Mouse (Mus musculus) spleen, adult 2 months (tissue): ENCODE results near the gene Asap3. TPM values are rescaled to one million over a fixed set of nuclear protein-coding genes. Genes with fewer than 3 reads are reported as not detected.

Experiments
- DNase-seq, 2 experiments: peaks; one replicate each; pipeline versions ENCODE4 v3.0.0 to v3.0.0-alpha.2; 2012 to 2021; ENCODE audit warnings: low spot score in 2 of 2, low read depth in 1 of 2
- H3K27ac ChIP-seq: fragments of 200-500 bp; 2 replicates; pipeline ENCODE4 v1.5.1; 2012; ENCODE audit warnings: low read length, inconsistent platforms; ENCODE audit not compliant: insufficient read depth
- H3K27me3 ChIP-seq: fragments of 200-500 bp; 2 replicates; pipeline ENCODE4 v1.6.1; 2012; ENCODE audit warnings: mild to moderate bottlenecking, moderate library complexity, low read length, inconsistent platforms; ENCODE audit not compliant: control insufficient read depth, insufficient read depth
- H3K36me3 ChIP-seq: fragments of 200-500 bp; 2 replicates; pipeline ENCODE4 v1.6.1; 2012; ENCODE audit warnings: mild to moderate bottlenecking, low read length, inconsistent platforms; ENCODE audit not compliant: control insufficient read depth, insufficient read depth
- H3K4me1 ChIP-seq: fragments of 200-500 bp; 2 replicates; pipeline ENCODE4 v1.6.1; 2011; ENCODE audit warnings: inconsistent platforms; ENCODE audit not compliant: control insufficient read depth, insufficient read depth, insufficient read length
- H3K4me3 ChIP-seq: fragments of 200-500 bp; 2 replicates; pipeline ENCODE4 v1.5.1; 2011; ENCODE audit warnings: mild to moderate bottlenecking, inconsistent platforms; ENCODE audit not compliant: insufficient read depth, insufficient read length; ENCODE audit errors: extremely low read depth
- CTCF ChIP-seq: fragments of 200-500 bp; IDR thresholded peaks from 2 replicates; pipeline ENCODE4 v1.5.1; 2011; ENCODE audit warnings: mild to moderate bottlenecking, inconsistent platforms; ENCODE audit not compliant: insufficient read depth, insufficient read length, insufficient replicate concordance; ENCODE audit errors: extremely low read depth
- POLR2A ChIP-seq: fragments of 200-500 bp; IDR thresholded peaks from 2 replicates; pipeline ENCODE4 v1.6.1; 2011; ENCODE audit warnings: low read depth, low read length, inconsistent platforms
- WGBS: fragments of 180-500 bp; shearing (Covaris S2); methylation state at CpG from one replicate; pipeline ENCODE4 v1.1.7; 2018; 5-methylcytosine and 5-hydroxymethylcytosine counted together
- polyA plus RNA-seq: library from polyadenylated mRNA; depleted of rRNA; stranded (reverse); fragments of >200 nt; gene quantifications from 2 replicates; pipeline ENCODE4 v1.2.3, GENCODE M21; 2012

The Asap3 gene
- polyA plus RNA-seq, 1 experiment, result 2.5 TPM

- WGBS, result 10% methylated on average over 9 of the region's 9 CpGs
- Histone ChIP-seq H3K27me3 (no peaks in the 10 kb centered on the region), H3K36me3 (no peaks in the 10 kb centered on the region), H3K27ac (no peak overlapping the region), H3K4me3 (no peak overlapping the region), H3K4me1 (peaks cover 7% of the 10 kb centered on the region; the same call in 1 of the 2 replicates)
- TF ChIP-seq CTCF (peak; percentile 71; the same call in 1 of the 2 replicates), POLR2A (no peak)
- DNase-seq, result peak in 1 of 2 experiments; percentile 53
Observed at GRCm38 (mm10) chr4:136202509-136202908, 3.7 kb upstream of the Asap3 start.

DNA sequence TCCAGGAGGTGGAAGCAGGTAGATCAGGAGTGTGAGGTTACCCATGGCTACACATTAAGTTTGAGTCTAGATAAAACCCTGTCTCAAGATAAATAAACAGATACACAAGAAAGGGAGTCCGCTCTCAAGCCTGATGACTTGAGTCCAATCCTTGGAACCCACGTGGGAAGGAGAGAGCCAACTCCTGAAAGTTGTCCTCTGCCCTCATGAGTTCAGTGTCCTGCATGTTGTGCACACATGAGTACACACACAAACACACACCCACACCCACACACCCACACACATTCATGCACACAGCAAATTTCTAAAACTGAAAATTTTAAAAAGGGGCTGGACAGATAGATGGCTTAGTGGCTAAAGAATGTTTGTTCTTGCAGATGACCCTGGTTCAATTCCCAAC is 1.4 kb upstream of the Asap3 start:
- WGBS, result 75% methylated on average over 2 of the region's 2 CpGs
- peaks cover 7% of the 10 kb centered on the region; the same call in 1 of the 2 replicates for H3K4me1 ChIP-seq
- TF ChIP-seq CTCF, result no peak
- no peaks in the 10 kb centered on the region for H3K27me3 ChIP-seq
- H3K36me3 ChIP-seq, result no peaks in the 10 kb centered on the region
- H3K4me3 ChIP-seq, result no peak overlapping the region
- DNase-seq, result no peak
- no peak overlapping the region for H3K27ac ChIP-seq

DNA sequence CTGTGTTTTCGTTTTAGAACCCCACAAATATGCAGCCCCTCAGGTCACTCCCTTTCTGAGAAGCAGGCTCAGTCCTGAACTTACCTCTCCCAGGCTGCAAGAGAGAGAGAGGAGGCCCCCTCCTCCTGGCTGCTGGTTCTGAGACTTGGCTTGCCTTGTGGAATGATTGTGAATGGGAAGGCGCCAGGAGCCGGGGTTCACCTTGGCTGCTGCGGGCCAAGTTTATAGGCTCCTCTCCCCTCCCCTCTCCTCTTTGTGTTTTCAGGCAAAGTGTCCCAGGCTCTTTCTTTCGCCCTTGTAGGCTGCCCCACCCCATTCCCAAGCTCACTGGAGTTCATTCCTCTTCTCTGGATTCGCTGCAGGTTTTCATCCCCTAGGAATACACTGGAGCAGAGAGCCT is 778 bp downstream of the Asap3 start:
- TF ChIP-seq POLR2A (no peak), CTCF (no peak)
- no peak for DNase-seq
- H3K36me3 ChIP-seq, result no peaks in the 10 kb centered on the region
- no peak overlapping the region for H3K27ac ChIP-seq
- peaks cover 7% of the 10 kb centered on the region; the same call in 1 of the 2 replicates for H3K4me1 ChIP-seq
- H3K4me3 ChIP-seq, result peak overlapping the region; percentile 19; the same call in 1 of the 2 replicates
- no peaks in the 10 kb centered on the region for H3K27me3 ChIP-seq
- 14% methylated on average over 6 of the region's 6 CpGs for WGBS

DNA sequence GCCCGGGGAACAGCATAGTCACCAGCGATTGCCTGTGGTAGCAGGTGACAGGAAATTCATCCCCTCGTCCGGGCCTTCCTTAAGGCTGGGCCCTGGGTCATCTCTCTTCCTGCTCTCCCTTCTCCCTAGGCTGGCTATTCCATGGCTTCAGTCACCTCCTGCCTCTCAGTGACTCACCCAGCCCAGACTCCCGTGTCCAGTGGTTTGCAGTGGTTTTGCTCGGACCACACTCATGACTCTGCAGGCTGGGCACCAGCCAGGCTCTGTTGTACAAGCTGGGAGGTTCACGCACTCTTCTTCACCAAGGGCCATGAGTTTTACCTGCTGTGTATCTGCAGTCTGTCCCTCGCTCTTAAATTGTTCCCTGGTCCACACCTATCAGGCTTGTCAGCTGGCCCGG is 4.8 kb downstream of the Asap3 start:
- Histone ChIP-seq H3K36me3 (no peaks in the 10 kb centered on the region), H3K27me3 (no peaks in the 10 kb centered on the region), H3K27ac (no peak overlapping the region), H3K4me1 (peaks cover 7% of the 10 kb centered on the region; the same call in 1 of the 2 replicates), H3K4me3 (no peak overlapping the region)
- TF ChIP-seq POLR2A (no peak), CTCF (no peak)
- DNase-seq, result no peak
- whole genome bisulfite sequencing, result 85% methylated on average over 9 of the region's 9 CpGs

- DNase-seq, result no peak
- no peak for TF ChIP-seq CTCF
- TF ChIP-seq POLR2A, result no peak
- Histone ChIP-seq H3K4me1 (no peaks in the 10 kb centered on the region), H3K27ac (no peak overlapping the region), H3K4me3 (no peak overlapping the region), H3K27me3 (0 out of 2 replicates have a peak, but pooled peaks cover 3% of the 10 kb centered on the region), H3K36me3 (no peaks in the 10 kb centered on the region)
- WGBS, result 78% methylated on average over 7 of the region's 7 CpGs
Observed at GRCm38 (mm10) chr4:136213629-136214028, 7.5 kb downstream of the Asap3 start.

DNA sequence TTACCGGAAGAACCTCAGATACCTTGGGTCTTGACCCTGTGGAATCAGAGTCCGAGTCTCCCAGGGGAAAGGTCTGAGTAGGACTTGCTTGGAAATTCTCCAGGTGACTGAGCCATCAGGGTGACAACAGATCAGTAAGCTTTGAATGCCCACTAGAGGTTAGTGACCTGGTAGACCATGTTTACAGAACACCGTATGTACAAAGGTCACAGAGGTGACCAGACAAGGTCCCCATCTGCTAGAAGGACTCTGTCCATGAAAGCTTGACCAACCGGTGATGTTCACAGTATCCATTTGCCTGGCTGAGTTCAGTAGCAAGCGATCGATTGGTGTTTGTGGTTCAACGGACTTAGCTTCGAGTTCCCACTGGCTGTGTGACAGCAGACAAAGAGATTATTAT is 8.7 kb downstream of the Asap3 start:
- Histone ChIP-seq H3K36me3 (no peaks in the 10 kb centered on the region), H3K27ac (no peak overlapping the region), H3K27me3 (0 out of 2 replicates have a peak, but pooled peaks cover 6% of the 10 kb centered on the region), H3K4me3 (no peak overlapping the region), H3K4me1 (no peaks in the 10 kb centered on the region)
- TF ChIP-seq POLR2A, result no peak
- TF ChIP-seq CTCF, result no peak
- 92% methylated on average over 8 of the region's 8 CpGs for WGBS
- no peak for DNase-seq

DNA sequence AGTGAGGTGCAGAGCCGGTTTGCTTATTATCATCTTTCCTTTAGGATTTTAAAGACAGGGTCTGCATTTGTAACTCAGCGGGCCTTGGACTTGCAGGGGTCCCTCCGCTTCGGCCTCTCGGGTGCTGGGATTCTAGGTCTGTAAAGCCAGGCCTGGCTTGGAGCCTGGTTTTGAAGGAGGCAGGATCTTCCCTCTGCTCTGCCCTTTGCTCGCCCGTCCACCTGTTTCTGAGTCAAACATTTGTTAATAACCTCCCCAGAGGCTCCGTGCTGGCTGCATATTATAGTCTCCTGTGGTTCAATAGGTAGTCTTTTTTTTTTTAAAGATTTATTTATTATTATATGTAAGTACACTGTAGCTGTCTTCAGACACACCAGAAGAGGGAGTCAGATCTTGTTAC is 9.4 kb downstream of the Asap3 start:
- no peak overlapping the region for H3K27ac ChIP-seq
- 0 out of 2 replicates have a peak, but pooled peaks cover 6% of the 10 kb centered on the region for H3K27me3 ChIP-seq
- no peak for DNase-seq
- TF ChIP-seq CTCF (no peak), POLR2A (no peak)
- 92% methylated on average over 8 of the region's 8 CpGs for WGBS
- H3K36me3 ChIP-seq, result no peaks in the 10 kb centered on the region
- no peak overlapping the region for H3K4me3 ChIP-seq
- no peaks in the 10 kb centered on the region for H3K4me1 ChIP-seq
